Mouse (Mus musculus): Measurements from ENCODE around the gene Adap2. TPM values are rescaled to one million over a fixed set of nuclear protein-coding genes. Genes with fewer than 3 reads are reported as not detected.

The Adap2 gene
- polyA plus RNA-seq, 1 experiment from 2014 or later: 1.1 TPM

DNA sequence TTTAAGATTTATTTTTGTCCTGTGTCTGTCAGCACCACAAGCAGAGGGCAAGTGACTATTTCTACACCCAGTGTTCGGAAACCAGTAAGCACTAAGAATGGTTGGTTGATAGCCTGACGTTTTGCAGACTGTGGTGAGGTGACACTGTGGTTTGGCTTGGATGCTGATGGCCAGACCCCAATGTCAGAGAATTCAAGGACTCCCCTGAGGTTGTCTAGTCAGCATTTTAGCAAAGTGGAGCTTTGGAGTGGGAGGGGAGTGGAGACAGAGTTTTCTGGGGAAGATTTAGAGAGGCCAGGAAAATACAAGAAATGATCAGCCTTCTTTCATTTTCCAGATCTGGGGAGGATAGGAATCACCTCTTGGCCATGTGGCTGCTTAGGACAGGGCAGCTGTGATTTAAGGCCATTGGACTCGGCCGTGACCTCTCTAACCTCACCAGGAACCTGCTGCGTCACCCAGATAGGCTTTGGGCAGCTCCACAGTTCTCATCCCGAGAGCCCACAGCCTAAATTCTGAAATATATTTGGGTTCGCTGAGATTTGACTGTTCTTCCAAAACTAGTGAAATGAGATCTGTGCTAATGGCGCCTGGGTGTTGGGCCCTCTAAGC, 4.4 kb upstream of the Adap2 start:
- H3K36me3 ChIP-seq (ENCODE audit: insufficient read depth): no peaks in the 10 kb centered on the region
- H3K9ac ChIP-seq: no peak overlapping the region
- no peak for DNase-seq
- H3K4me3 ChIP-seq (ENCODE audit: low read depth, low read length): no peak overlapping the region
- no peaks in the 10 kb centered on the region for H3K4me1 ChIP-seq (ENCODE audit: insufficient read depth)
- WGBS: 77% methylated on average over 8 of the region's 8 CpGs
- no peak for ATAC-seq (ENCODE audit: insufficient read depth)
- H3K9me3 ChIP-seq (ENCODE audit: low read depth, low read length): no peaks in the 10 kb centered on the region
- H3K4me2 ChIP-seq: no peak overlapping the region
- H3K27me3 ChIP-seq (ENCODE audit: insufficient read depth, low read length): peaks cover 17% of the 10 kb centered on the region
- TF ChIP-seq CTCF (IDR thresholded peaks at IDR 0.05; ENCODE audit: low read depth): no peak
- H3K27ac ChIP-seq (ENCODE audit: low read depth): no peak overlapping the region

DNA sequence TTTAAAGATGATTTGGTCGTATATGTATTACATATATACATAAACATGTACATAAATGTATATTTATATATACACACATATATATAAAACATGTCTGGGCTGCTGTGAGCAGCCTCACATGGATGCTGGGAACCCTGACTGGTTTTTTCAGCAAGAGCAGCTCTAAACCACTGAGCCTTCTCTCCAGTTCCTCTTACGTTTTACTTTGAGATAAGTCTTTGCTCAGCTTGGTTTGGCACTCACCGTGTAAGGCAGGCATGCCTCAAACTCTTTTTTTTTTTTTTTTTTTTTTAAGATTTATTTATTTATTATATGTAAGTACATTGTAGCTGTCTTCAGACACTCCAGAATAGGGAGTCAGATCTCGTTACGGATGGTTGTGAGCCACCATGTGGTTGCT, 3.3 kb upstream of the Adap2 start:
- TF ChIP-seq CTCF (IDR thresholded peaks at IDR 0.05; ENCODE audit: low read depth): no peak
- DNase-seq: no peak
- H3K4me3 ChIP-seq (ENCODE audit: low read depth, low read length): no peak overlapping the region
- no peaks in the 10 kb centered on the region for H3K9me3 ChIP-seq (ENCODE audit: low read depth, low read length)
- ATAC-seq (ENCODE audit: insufficient read depth): no peak
- H3K27ac ChIP-seq (ENCODE audit: low read depth): no peak overlapping the region
- no peaks in the 10 kb centered on the region for H3K36me3 ChIP-seq (ENCODE audit: insufficient read depth)
- no peaks in the 10 kb centered on the region for H3K4me1 ChIP-seq (ENCODE audit: insufficient read depth)
- WGBS: 64% methylated on average over 5 of the region's 5 CpGs
- no peak overlapping the region for H3K4me2 ChIP-seq
- peaks cover 27% of the 10 kb centered on the region for H3K27me3 ChIP-seq (ENCODE audit: insufficient read depth, low read length)
- H3K9ac ChIP-seq: no peak overlapping the region

DNA sequence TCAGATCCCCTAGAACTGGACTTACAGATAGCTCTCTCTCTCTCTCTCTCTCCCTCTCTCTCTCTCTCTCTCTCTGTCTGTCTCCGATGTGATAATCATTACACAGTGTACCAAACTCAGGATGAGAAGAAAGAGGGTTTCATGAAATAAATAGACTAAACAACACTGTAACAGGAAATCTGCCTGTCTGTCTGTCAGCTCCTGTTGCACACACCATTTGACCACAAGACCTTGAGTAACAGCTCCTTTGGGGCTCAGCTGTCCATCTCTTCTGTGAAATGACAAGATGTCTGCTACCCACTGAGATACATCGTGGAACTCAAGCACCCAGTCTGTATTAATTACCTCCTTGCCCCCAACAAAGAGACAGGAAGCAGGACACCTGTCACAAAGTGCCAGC, 2.4 kb upstream of the Adap2 start:
- Histone ChIP-seq H3K27ac (ENCODE audit: low read depth) (no peak overlapping the region), H3K27me3 (ENCODE audit: insufficient read depth, low read length) (peaks cover 32% of the 10 kb centered on the region), H3K36me3 (ENCODE audit: insufficient read depth) (no peaks in the 10 kb centered on the region), H3K9ac (no peak overlapping the region), H3K4me3 (ENCODE audit: low read depth, low read length) (no peak overlapping the region), H3K9me3 (ENCODE audit: low read depth, low read length) (no peaks in the 10 kb centered on the region), H3K4me2 (no peak overlapping the region), H3K4me1 (ENCODE audit: insufficient read depth) (no peaks in the 10 kb centered on the region)
- WGBS: 49% methylated on average over 2 of the region's 2 CpGs
- ATAC-seq (ENCODE audit: insufficient read depth): no peak
- no peak for DNase-seq
- TF ChIP-seq CTCF (IDR thresholded peaks at IDR 0.05; ENCODE audit: low read depth): no peak

DNA sequence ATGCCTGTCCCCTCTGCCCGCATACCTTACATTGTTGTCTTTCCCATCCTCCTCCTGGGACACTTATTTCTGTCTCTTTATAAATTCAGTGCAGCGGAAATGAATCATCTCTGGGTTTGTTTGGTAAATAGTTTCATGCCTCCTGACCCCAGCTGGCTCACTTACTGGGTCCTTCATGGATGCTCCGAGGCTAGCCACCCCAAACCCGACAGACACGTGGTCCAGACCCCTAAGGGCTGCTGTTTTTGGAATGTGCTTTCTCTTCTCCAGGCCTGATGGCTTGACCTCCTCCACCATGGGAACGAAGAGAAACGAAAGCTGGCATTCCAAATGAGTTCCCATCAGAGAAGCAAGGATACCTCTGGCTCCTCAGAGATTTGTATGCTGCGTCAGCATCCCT, 1.5 kb upstream of the Adap2 start:
- H3K4me2 ChIP-seq: no peak overlapping the region
- no peak overlapping the region for H3K27ac ChIP-seq (ENCODE audit: low read depth)
- no peaks in the 10 kb centered on the region for H3K9me3 ChIP-seq (ENCODE audit: low read depth, low read length)
- WGBS: 66% methylated on average over 8 of the region's 8 CpGs
- DNase-seq (no peak), ATAC-seq (ENCODE audit: insufficient read depth) (no peak)
- TF ChIP-seq CTCF (IDR thresholded peaks at IDR 0.05; ENCODE audit: low read depth): no peak
- peaks cover 32% of the 10 kb centered on the region for H3K27me3 ChIP-seq (ENCODE audit: insufficient read depth, low read length)
- no peaks in the 10 kb centered on the region for H3K36me3 ChIP-seq (ENCODE audit: insufficient read depth)
- H3K9ac ChIP-seq: no peak overlapping the region
- H3K4me3 ChIP-seq (ENCODE audit: low read depth, low read length): no peak overlapping the region
- H3K4me1 ChIP-seq (ENCODE audit: insufficient read depth): no peaks in the 10 kb centered on the region

DNA sequence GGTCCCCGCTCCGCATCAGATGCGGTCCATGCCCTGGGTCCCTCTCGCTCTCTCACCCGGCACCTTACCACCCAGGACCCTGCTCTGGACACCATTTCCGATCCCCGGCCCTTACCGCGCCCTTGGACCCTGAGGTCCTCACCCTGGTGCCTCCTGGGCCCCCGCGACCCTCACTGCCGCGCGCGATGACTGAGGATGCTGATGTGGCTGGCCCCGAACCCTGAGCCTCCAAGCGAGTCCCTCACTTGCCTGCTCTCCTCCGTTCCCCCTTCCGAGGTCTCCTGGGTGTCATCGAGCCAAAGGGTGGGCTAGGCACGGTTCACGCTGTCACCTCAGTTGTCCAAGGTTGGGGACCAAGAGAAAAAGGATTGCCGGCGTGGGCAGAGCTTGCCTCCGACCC, 596 bp downstream of the Adap2 start:
- Histone ChIP-seq H3K27me3 (ENCODE audit: insufficient read depth, low read length) (peaks cover 32% of the 10 kb centered on the region), H3K4me3 (ENCODE audit: low read depth, low read length) (peak overlapping the region; percentile 51), H3K9me3 (ENCODE audit: low read depth, low read length) (no peaks in the 10 kb centered on the region), H3K9ac (peak overlapping the region; percentile 43; the same call in 1 of the 2 replicates), H3K4me2 (peak overlapping the region; percentile 72), H3K4me1 (ENCODE audit: insufficient read depth) (no peaks in the 10 kb centered on the region), H3K27ac (ENCODE audit: low read depth) (no peak overlapping the region), H3K36me3 (ENCODE audit: insufficient read depth) (no peaks in the 10 kb centered on the region)
- ATAC-seq (ENCODE audit: insufficient read depth) (no peak), DNase-seq (no peak)
- no peak for TF ChIP-seq CTCF (IDR thresholded peaks at IDR 0.05; ENCODE audit: low read depth)
- 23% methylated on average over 25 of the region's 25 CpGs for WGBS

DNA sequence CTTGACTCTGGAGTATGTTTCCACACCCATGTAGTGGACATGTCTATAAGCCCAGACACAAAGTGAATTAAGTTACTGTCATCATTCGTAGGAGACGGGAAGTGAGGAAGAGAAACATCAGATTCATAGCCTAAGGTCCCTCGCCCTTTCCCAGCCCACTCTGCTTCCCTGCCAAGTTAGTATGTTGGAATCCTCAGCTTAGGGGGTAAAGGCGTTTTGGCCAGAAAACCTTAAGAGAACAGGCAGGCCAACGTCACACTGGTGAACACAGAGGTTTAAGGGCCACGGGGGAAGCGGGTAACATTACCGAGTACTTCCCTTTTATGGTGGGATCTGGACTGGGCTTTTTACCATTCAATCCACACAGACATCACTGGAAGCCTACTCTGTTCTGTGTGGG, 1.6 kb downstream of the Adap2 start:
- H3K4me2 ChIP-seq: no peak overlapping the region
- DNase-seq (no peak), ATAC-seq (ENCODE audit: insufficient read depth) (no peak)
- no peak overlapping the region for H3K4me3 ChIP-seq (ENCODE audit: low read depth, low read length)
- H3K9ac ChIP-seq: no peak overlapping the region
- H3K36me3 ChIP-seq (ENCODE audit: insufficient read depth): no peaks in the 10 kb centered on the region
- H3K4me1 ChIP-seq (ENCODE audit: insufficient read depth): no peaks in the 10 kb centered on the region
- WGBS: 82% methylated on average over 8 of the region's 8 CpGs
- no peaks in the 10 kb centered on the region for H3K9me3 ChIP-seq (ENCODE audit: low read depth, low read length)
- peaks cover 32% of the 10 kb centered on the region for H3K27me3 ChIP-seq (ENCODE audit: insufficient read depth, low read length)
- no peak overlapping the region for H3K27ac ChIP-seq (ENCODE audit: low read depth)
- no peak for TF ChIP-seq CTCF (IDR thresholded peaks at IDR 0.05; ENCODE audit: low read depth)

DNA sequence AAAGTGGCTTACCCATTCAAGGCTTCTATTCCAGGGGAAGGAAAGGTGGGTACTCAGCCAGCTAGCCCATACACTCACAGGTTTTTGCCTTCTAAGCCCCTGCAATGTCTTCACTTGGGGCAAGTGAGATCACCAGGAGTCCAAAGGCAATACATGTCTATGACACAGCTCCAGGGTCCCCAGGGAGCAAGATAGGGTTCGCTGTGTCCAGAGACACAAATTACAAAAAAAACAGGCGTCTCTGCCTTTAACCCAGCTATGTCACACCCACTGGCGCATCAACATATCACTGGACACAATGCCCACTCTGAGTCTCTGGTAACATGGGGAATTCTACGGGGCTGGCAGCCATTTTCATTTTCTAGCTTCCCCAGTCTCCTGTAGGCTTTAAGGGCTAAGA, 2.1 kb downstream of the Adap2 start:
- Histone ChIP-seq H3K36me3 (ENCODE audit: insufficient read depth) (no peaks in the 10 kb centered on the region), H3K27me3 (ENCODE audit: insufficient read depth, low read length) (peaks cover 32% of the 10 kb centered on the region), H3K4me3 (ENCODE audit: low read depth, low read length) (no peak overlapping the region), H3K27ac (ENCODE audit: low read depth) (no peak overlapping the region), H3K4me2 (no peak overlapping the region), H3K4me1 (ENCODE audit: insufficient read depth) (no peaks in the 10 kb centered on the region), H3K9me3 (ENCODE audit: low read depth, low read length) (no peaks in the 10 kb centered on the region), H3K9ac (no peak overlapping the region)
- WGBS: 84% methylated on average over 4 of the region's 4 CpGs
- ATAC-seq (ENCODE audit: insufficient read depth) (no peak), DNase-seq (no peak)
- TF ChIP-seq CTCF (IDR thresholded peaks at IDR 0.05; ENCODE audit: low read depth): no peak

DNA sequence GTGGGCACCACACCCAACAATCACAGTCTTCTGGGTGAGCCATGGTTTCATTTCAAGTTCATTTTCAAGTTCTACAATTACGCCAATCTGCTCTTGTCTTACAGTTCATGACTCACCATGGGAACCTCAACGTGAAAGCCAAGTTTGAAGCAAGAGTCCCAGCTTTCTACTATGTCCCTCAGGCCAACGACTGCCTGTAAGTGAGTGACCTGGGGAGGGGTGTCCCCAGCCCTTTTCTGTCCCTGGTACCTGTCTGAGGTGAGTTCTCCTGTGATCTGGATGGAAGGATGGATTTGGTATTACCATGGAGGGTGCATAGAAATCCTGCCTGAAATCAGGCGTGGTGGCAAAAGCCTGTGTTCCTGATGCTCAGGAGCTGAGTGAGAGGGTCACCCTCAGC, 2.9 kb downstream of the Adap2 start:
- ATAC-seq (ENCODE audit: insufficient read depth): no peak
- no peak for TF ChIP-seq CTCF (IDR thresholded peaks at IDR 0.05; ENCODE audit: low read depth)
- H3K4me2 ChIP-seq: no peak overlapping the region
- H3K27me3 ChIP-seq (ENCODE audit: insufficient read depth, low read length): peaks cover 32% of the 10 kb centered on the region
- no peak overlapping the region for H3K4me3 ChIP-seq (ENCODE audit: low read depth, low read length)
- no peaks in the 10 kb centered on the region for H3K9me3 ChIP-seq (ENCODE audit: low read depth, low read length)
- no peaks in the 10 kb centered on the region for H3K4me1 ChIP-seq (ENCODE audit: insufficient read depth)
- H3K36me3 ChIP-seq (ENCODE audit: insufficient read depth): no peaks in the 10 kb centered on the region
- no peak for DNase-seq
- WGBS: 80% methylated on average over 4 of the region's 4 CpGs
- H3K27ac ChIP-seq (ENCODE audit: low read depth): no peak overlapping the region
- no peak overlapping the region for H3K9ac ChIP-seq

Data from lung, embryonic 14.5 days (tissue).